In genomic region chr6:114397691-114398217, GRCm38 (mm10) we compare ENCODE assay signal across 7 mouse cellular contexts. TPM values are rescaled to one million over a fixed set of nuclear protein-coding genes. Genes with fewer than 3 reads are reported as not detected.
A peak's percentile ranks its signal among the peaks of the same experiment; 100 is the strongest.
DNase-seq lines count a peak whose midpoint lies in the region; ATAC-seq lines count a peak whose summit lies in the region.

TSS of gene Hrh1 (plus strand) at chr6:114397936.

- peak within 1 kb of the TSS; percentile 92 for H3K4me2 ChIP-seq in midbrain, embryonic 11.5 days

- ATAC-seq in hematopoietic stem cell, adult 5-6 weeks (replicated peaks in 1 of 2; ENCODE audit: insufficient read depth in 1 of 2, low FRiP score in 2 of 2, low TSS enrichment in 1 of 2, low read depth in 1 of 2, poor library complexity in 2 of 2, severe bottlenecking in 2 of 2) = peak; percentile 18 to 31; a peak in 2 of 4 replicates
- ATAC-seq in midbrain, embryonic 11.5 days (ENCODE audit: low FRiP score) = peak; percentile 84

- no peaks in the 10 kb centered on the region for H3K9me3 ChIP-seq in forebrain, embryonic 10.5 days
- no peaks in the 10 kb centered on the region for H3K9me3 ChIP-seq in limb, embryonic 10.5 days (replicated peaks)
- H3K9me3 ChIP-seq in midbrain, embryonic 11.5 days (ENCODE audit: control insufficient read depth, low read length) = no peaks in the 10 kb centered on the region

- H3K4me3 ChIP-seq in forebrain, embryonic 10.5 days = peak within 1 kb of the TSS; percentile 72
- H3K4me3 ChIP-seq in limb, embryonic 10.5 days = peak within 1 kb of the TSS; percentile 61
- peak within 1 kb of the TSS; percentile 52 for H3K4me3 ChIP-seq in midbrain, embryonic 11.5 days (ENCODE audit: low read depth, low read length)

- peak within 1 kb of the TSS; percentile 75 for H3K27ac ChIP-seq in forebrain, embryonic 10.5 days
- H3K27ac ChIP-seq in limb, embryonic 10.5 days = no peak within 1 kb of the TSS; the same call in 1 of the 2 replicates
- no peak within 1 kb of the TSS for H3K27ac ChIP-seq in midbrain, embryonic 11.5 days (ENCODE audit: low read depth, low read length)

- H3K27me3 ChIP-seq in forebrain, embryonic 10.5 days (ENCODE audit: poor library complexity, severe bottlenecking) = peaks cover 71% of the 10 kb centered on the region
- peaks cover 85% of the 10 kb centered on the region for H3K27me3 ChIP-seq in limb, embryonic 10.5 days (ENCODE audit: low read depth, poor library complexity, severe bottlenecking)
- peaks cover 41% of the 10 kb centered on the region for H3K27me3 ChIP-seq in midbrain, embryonic 11.5 days (ENCODE audit: control insufficient read depth, insufficient read depth, low read length)

- DNase-seq in Muller cell, postnatal 12 days (ENCODE audit: inconsistent ontology term) = peak; percentile 75
- DNase-seq in adrenal gland, postnatal 14 days = peak; percentile 72
- peak; percentile 53 for DNase-seq in forebrain, embryonic 10.5 days (ENCODE audit: extremely low spot score, low spot score)
- DNase-seq in limb, embryonic 10.5 days (ENCODE audit: low spot score) = peak; percentile 64
- peak; percentile 94 for DNase-seq in midbrain, embryonic 11.5 days (ENCODE audit: low spot score, missing footprints)
- peak; percentile 65 for DNase-seq in testis, postnatal 10 days (ENCODE audit: low spot score)

- WGBS in forebrain, embryonic 10.5 days = under 1% methylated on average over 56 of the region's 56 CpGs
- under 1% methylated on average over 53 of the region's 56 CpGs for WGBS in limb, embryonic 10.5 days
- WGBS in midbrain, embryonic 11.5 days = 1% methylated on average over 47 of the region's 56 CpGs

- H3K36me3 ChIP-seq in forebrain, embryonic 10.5 days (replicated peaks) = no peaks in the 10 kb centered on the region
- H3K36me3 ChIP-seq in limb, embryonic 10.5 days = no peaks in the 10 kb centered on the region
- H3K36me3 ChIP-seq in midbrain, embryonic 11.5 days (ENCODE audit: control insufficient read depth, insufficient read depth, low read length) = no peaks in the 10 kb centered on the region

- H3K4me1 ChIP-seq in forebrain, embryonic 10.5 days = peaks cover 23% of the 10 kb centered on the region
- H3K4me1 ChIP-seq in limb, embryonic 10.5 days = peaks cover 11% of the 10 kb centered on the region
- peaks cover 4% of the 10 kb centered on the region; the same call in 1 of the 2 replicates for H3K4me1 ChIP-seq in midbrain, embryonic 11.5 days (ENCODE audit: control insufficient read depth, insufficient read depth, low read length)

- H3K9ac ChIP-seq in midbrain, embryonic 11.5 days (ENCODE audit: low read length) = peak within 1 kb of the TSS; percentile 43

RNA-seq across cellular contexts. Expression of gene Hrh1, which starts in this region (rescaled TPM):
- 1.2 and 1.5 TPM in 2 replicates for total RNA-seq in adrenal gland, postnatal 14 days (2021)
- 0.17 and 0.21 TPM in 2 replicates for polyA plus RNA-seq in forebrain, embryonic 10.5 days (2016; fragmentation: Nextera tagmentation; extraction: Ambion mirVana)
- total RNA-seq in hematopoietic stem cell, adult 5-6 weeks (2017) = 0.05 TPM in 1 of 2 replicates, not detected in the other
- 0.05 TPM in 1 of 2 replicates, not detected in the other for polyA plus RNA-seq in limb, embryonic 10.5 days (2016; fragmentation: Nextera tagmentation; extraction: Ambion mirVana)
- polyA plus RNA-seq in midbrain, embryonic 11.5 days (2014; fragmentation: Nextera tagmentation; extraction: Ambion mirVana) = 0.07 and 0.17 TPM in 2 replicates

Comparison
In these comparisons a context has a peak if more than half of its experiments do, and no peak if none do; other contexts are left out.
1. Peak in DNase-seq, H3K4me3 ChIP-seq and H3K27ac ChIP-seq in forebrain, embryonic 10.5 days; RNA of the gene not detected or under 1 TPM.
2. Peak in ATAC-seq in hematopoietic stem cell, adult 5-6 weeks; RNA of the gene not detected or under 1 TPM.
3. Peak in DNase-seq and H3K4me3 ChIP-seq in limb, embryonic 10.5 days; RNA of the gene not detected or under 1 TPM.
4. Peak in DNase-seq, ATAC-seq, H3K4me3 ChIP-seq, H3K9ac ChIP-seq and H3K4me2 ChIP-seq in midbrain, embryonic 11.5 days; RNA of the gene not detected or under 1 TPM.